In the genomic region with DNA sequence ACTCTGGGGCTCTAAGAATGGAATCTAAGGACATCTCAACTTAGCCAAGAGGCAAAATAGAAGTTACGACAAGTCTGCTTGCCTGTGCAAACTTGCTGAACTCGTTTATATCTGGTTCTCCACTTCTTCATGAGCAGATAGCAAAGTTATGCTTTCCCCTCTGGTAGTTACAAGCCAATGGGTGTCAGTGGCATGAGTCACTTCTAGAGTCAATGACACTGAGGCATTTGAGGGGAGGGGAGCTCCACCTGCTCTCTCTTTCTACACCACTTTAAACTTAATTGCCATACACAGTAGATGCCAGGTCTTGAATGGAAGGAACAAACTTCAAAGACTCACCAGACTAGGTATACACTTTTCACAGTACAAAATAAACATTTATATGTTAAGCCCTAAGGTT, we compare ENCODE assay signal across 19 mouse cellular contexts. TPM values are rescaled to one million over a fixed set of nuclear protein-coding genes. Genes with fewer than 3 reads are reported as not detected.
DNase-seq lines count a peak whose midpoint lies in the region; ATAC-seq and TF ChIP-seq lines count a peak whose summit lies in the region.
"Had no signal": no experiment of that assay in that cellular context is flagged by ENCODE, and none has a peak within 500 bp of the region (broad histone marks: within the 10 kb centered on the region; RNA-seq: fewer than 3 reads in every experiment).

No protein-coding gene starts in this region.

- no peak overlapping the region for H3K4me2 ChIP-seq in intestine, postnatal 0 days (replicated peaks; ENCODE audit: low read depth)
- peak overlapping the region; percentile 22 for H3K4me2 ChIP-seq in myocyte (ENCODE audit: low read depth)
- H3K4me2 ChIP-seq: embryonic facial prominence, embryonic 12.5 days; hindbrain, embryonic 13.5 days; limb, embryonic 13.5 days; neural tube, embryonic 12.5 days had no signal

- no peaks in the 10 kb centered on the region for H3K9me3 ChIP-seq in intestine, postnatal 0 days (ENCODE audit: control insufficient read depth)
- H3K9me3 ChIP-seq: embryonic facial prominence, embryonic 12.5 days; forebrain, embryonic 10.5 days; hindbrain, embryonic 13.5 days; limb, embryonic 13.5 days; neural tube, embryonic 12.5 days had no signal

- no peak overlapping the region for H3ac ChIP-seq in myocyte (ENCODE audit: control insufficient read depth, insufficient read length)

- no peaks in the 10 kb centered on the region for H3K27me3 ChIP-seq in intestine, postnatal 0 days (replicated peaks; ENCODE audit: control insufficient read depth, insufficient read depth, low read length)
- no peaks in the 10 kb centered on the region for H3K27me3 ChIP-seq in myocyte (ENCODE audit: control insufficient read depth, insufficient read depth, insufficient read length)
- H3K27me3 ChIP-seq: embryonic facial prominence, embryonic 12.5 days; hindbrain, embryonic 13.5 days; limb, embryonic 13.5 days; neural tube, embryonic 12.5 days had no signal

- no peaks in the 10 kb centered on the region for H3K79me2 ChIP-seq in myocyte (ENCODE audit: control insufficient read depth, insufficient read depth)

- peak; percentile 30; the same call in 1 of the 2 replicates for ATAC-seq in intestine, postnatal 0 days
- ATAC-seq in erythroblast, adult 5-6 weeks (replicated peaks; ENCODE audit: low FRiP score, poor library complexity, severe bottlenecking), result no peak

- no peaks in the 10 kb centered on the region; the same call in 1 of the 2 replicates for H3K4me1 ChIP-seq in intestine, postnatal 0 days (replicated peaks; ENCODE audit: control insufficient read depth, insufficient read depth, low read length)
- H3K4me1 ChIP-seq: hindbrain, embryonic 13.5 days; neural tube, embryonic 12.5 days had no signal

- H3K4me3 ChIP-seq in intestine, postnatal 0 days (ENCODE audit: low read depth, low read length), result no peak overlapping the region
- H3K4me3 ChIP-seq in myocyte, result no peak overlapping the region
- H3K4me3 ChIP-seq: embryonic facial prominence, embryonic 12.5 days; forebrain, embryonic 10.5 days; hindbrain, embryonic 13.5 days; limb, embryonic 13.5 days; neural tube, embryonic 12.5 days had no signal

- TF ChIP-seq POLR2A in myocyte (IDR thresholded peaks at IDR 0.05; ENCODE audit: insufficient read length, low read depth), result no peak

- no peaks in the 10 kb centered on the region for H3K36me3 ChIP-seq in intestine, postnatal 0 days (ENCODE audit: control insufficient read depth, insufficient read depth)
- no peaks in the 10 kb centered on the region for H3K36me3 ChIP-seq in myocyte (ENCODE audit: control insufficient read depth, insufficient read depth)
- H3K36me3 ChIP-seq: embryonic facial prominence, embryonic 12.5 days; forebrain, embryonic 10.5 days; hindbrain, embryonic 13.5 days; limb, embryonic 13.5 days; neural tube, embryonic 12.5 days had no signal

- TF ChIP-seq CTCF in intestine, postnatal 0 days (IDR thresholded peaks at IDR 0.05; ENCODE audit: low read depth), result no peak

- H3K9ac ChIP-seq in intestine, postnatal 0 days (ENCODE audit: low read depth, low read length), result no peak overlapping the region
- H3K9ac ChIP-seq: embryonic facial prominence, embryonic 12.5 days; hindbrain, embryonic 13.5 days; limb, embryonic 13.5 days; neural tube, embryonic 12.5 days had no signal

- H3K27ac ChIP-seq in intestine, postnatal 0 days (ENCODE audit: low read depth, low read length), result no peak overlapping the region
- H3K27ac ChIP-seq: embryonic facial prominence, embryonic 12.5 days; forebrain, embryonic 10.5 days; hindbrain, embryonic 13.5 days; limb, embryonic 13.5 days; neural tube, embryonic 12.5 days had no signal

- WGBS in intestine, postnatal 0 days, result 39% methylated on average over 2 of the region's 2 CpGs

- DNase-seq in adrenal gland, adult 2 months, result peak; percentile 40
- no peak for DNase-seq in adrenal gland, postnatal 25 days
- DNase-seq in lung, adult 18-20 months, result peak; percentile 9 to 35
- no peak for DNase-seq in lung, postnatal 14 days
- DNase-seq in layer of hippocampus, postnatal 14 days (ENCODE audit: low spot score in 2 of 2), result no peak
- DNase-seq: adrenal gland, postnatal 14 days; cerebellum, adult 18-20 months; gastrocnemius, postnatal 10 days; kidney, postnatal 10 days; right cerebral cortex, postnatal 14 days; thymus, postnatal 36 days had no signal

TF ChIP-seq in myocyte, 11 proteins besides CTCF, POLR2A, EP300 and RAD21:
- TF ChIP-seq SRF (IDR thresholded peaks at IDR 0.05; ENCODE audit: control insufficient read depth, insufficient read length, low read depth) (no peak), CEBPB (IDR thresholded peaks at IDR 0.05; ENCODE audit: insufficient read depth, poor library complexity, severe bottlenecking) (no peak), MYOD1 (IDR thresholded peaks at IDR 0.05; ENCODE audit: control insufficient read depth in 1 of 3, insufficient read length in 2 of 3, low read depth in 2 of 3) (no peak), TCF12 (IDR thresholded peaks at IDR 0.05; ENCODE audit: insufficient read depth, poor library complexity, severe bottlenecking) (no peak), REST (IDR thresholded peaks at IDR 0.05; ENCODE audit: insufficient read depth, insufficient read length) (no peak), USF1 (IDR thresholded peaks at IDR 0.05; ENCODE audit: low read depth) (no peak), TCF3 (IDR thresholded peaks at IDR 0.05; ENCODE audit: insufficient read length, low read depth) (no peak), MAX (IDR thresholded peaks at IDR 0.05; ENCODE audit: low read depth) (no peak)

RNA-seq across cellular contexts. Expression of gene Asah2, which starts 38.4 kb away (rescaled TPM):
- 10 to 100 TPM; 20.5 to 25.7 TPM for total RNA-seq in adrenal gland, adult 2 months (2021)
- polyA plus RNA-seq in adrenal gland, adult 2 months (2012; rRNA removed), result 12.1 and 13.0 TPM in 2 replicates
- total RNA-seq in adrenal gland, postnatal 25 days (2021), result 16.8 and 27.4 TPM in 2 replicates
- polyA plus RNA-seq in intestine, postnatal 0 days (2015; fragmentation: Nextera tagmentation; extraction: Ambion mirVana), result 22.8 and 27.7 TPM in 2 replicates
- 1.1 TPM for polyA plus RNA-seq in myocyte (2012; fragmentation: generic; extraction: Trizol)
- 1 to 10 TPM; 6.1 to 6.4 TPM for total RNA-seq in layer of hippocampus, postnatal 14 days (2021)
- total RNA-seq in erythroblast, adult 5-6 weeks (2015; ENCODE audit: low replicate concordance), result 0.63 TPM in 1 of 2 replicates, not detected in the other
- 2.5 and 2.8 TPM in 2 replicates for total RNA-seq in erythroblast, adult 5-6 weeks (2017; ENCODE audit: low replicate concordance)

Comparison
In these comparisons a context has a peak if more than half of its experiments do, and no peak if none do; other contexts are left out.
1. DNase-seq: peak in adrenal gland, adult 2 months (single experiment) and lung, adult 18-20 months (2 of 2); none in adrenal gland, postnatal 25 days (single experiment), lung, postnatal 14 days (single experiment) and layer of hippocampus, postnatal 14 days (0 of 2).